Mouse (Mus musculus): ENCODE data around the gene Pdzd11.

Pdzd11 gene

DNA sequence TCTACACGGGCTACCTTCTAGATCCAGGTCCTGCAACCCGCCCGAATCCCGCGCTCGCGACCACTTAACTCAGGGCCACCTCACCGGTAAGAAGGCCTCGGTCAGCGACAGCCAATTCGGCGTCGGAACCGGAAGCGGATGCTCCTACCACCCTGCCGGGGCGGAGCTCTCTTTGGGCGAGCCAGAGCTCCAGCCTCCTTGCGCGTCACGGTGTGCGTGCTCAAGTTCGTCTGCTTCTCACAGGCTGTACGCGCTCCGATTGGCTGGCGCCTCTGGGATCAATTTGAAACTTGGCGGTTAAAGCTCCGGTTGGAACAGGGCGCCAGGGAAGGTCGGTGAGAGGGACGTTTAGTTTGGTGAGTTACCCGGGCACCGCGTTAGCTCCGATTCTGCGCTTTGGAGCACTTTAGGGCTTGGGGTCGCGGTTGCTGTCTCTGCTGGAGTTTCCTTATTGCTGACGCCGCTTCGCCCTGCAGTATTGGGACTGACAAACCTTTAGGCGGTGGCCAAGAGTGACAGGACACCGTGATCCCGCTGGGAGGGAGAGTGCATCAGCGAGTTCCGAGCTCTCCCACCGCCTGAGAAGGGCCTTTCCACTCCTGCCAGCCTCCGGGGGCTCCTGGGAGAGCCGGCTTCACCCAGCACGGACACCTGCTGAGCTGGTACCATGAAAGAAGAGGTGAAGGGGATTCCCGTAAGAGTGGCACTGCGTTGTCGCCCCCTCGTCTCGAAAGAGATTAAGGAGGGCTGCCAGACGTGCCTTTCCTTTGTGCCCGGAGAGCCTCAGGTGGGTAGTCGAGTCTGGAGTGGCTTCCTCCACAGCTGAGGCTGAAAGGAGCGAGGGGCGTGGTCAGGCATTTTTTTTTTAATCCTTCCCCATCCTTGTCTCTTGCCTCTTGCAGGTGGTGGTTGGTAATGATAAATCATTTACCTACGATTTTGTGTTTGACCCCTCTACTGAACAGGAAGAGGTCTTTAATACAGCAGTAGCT lies at the start of gene Pdzd11:
Pdzd11 (minus strand) TSS at position 767 of the 992 bp plus-strand sequence.
- in situ Hi-C loops (cut with MboI): no loop called here

- in situ Hi-C loops (cut with MboI): no loop called here
Observed at GRCm38 (mm10) chrX:100664825-100665224, 38.5 kb upstream of the Pdzd11 start.

DNA sequence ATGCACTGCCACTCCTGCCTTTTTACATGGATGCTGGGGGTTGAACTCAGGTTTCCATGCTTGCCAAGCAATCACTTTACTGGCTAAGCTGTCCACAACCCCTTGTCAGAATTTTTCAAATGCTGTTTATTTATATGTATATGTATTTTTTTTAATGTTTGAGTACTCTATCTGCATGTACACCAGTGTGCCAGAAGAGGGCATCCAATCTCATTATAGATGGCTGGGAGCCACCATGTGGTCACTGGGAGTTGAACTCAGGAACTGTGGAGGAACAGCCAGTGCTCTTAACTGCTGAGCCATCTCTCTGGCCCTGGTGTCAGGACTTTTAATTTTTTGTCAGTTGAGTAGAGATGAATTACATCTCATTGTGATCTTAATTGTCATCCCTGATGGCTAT lies 26.5 kb upstream of the Pdzd11 start:
- in situ Hi-C loops (cut with MboI): no loop called here

GRCm38 (mm10) chrX:100638477-100638876 lies 12.1 kb upstream of the Pdzd11 start:
- in situ Hi-C loops (cut with MboI): no loop called here

DNA sequence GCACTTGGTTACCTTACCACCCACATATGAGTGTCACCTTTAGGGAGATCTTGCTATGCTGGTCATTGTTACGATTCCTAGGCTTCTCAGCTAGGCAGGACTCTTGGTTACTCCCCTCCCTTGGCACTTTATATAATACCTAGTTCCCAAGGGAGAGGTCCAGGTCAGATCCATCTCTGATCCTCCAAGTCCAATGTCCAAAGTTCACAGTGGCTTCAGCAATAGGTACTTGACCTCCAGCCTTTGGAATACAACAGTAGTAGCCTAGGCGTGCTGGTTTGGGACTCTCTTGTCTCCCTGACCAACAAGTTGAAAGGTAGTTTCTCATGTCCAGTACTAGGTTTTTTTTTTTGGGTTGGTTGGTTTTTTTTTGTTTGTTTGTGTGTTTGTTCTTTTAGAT lies 2.7 kb upstream of the Pdzd11 start:
- in situ Hi-C loops (cut with MboI): no loop called here

GRCm38 (mm10) chrX:100625546-100625801 lies 894 bp downstream of the Pdzd11 start, which contains the start of gene Kif4:
Gene Kif4, plus strand, starts transcription at chrX:100625737.
- in situ Hi-C loops (cut with MboI): no loop called here

GRCm38 (mm10) chrX:100625146-100625545 lies 1.2 kb downstream of the Pdzd11 start:
- in situ Hi-C loops (cut with MboI): no loop called here

DNA sequence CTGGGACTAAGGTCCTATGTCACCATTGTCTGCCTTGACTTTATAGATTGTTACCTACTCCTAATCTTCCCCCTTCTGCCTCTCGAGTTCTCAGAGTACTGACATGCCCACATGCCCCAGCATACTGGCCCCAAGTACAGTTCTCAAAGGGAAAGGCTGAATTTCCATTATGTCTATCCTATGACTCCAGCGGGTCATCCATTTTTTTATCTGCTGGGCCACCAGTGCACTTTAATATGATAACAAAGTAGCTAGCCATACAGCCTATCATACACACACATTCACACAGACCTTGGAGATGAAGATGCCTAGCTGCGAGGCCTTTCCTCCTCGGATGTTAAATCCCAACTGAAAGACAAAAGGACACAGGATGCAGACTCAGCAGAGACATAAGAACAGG lies 2.1 kb downstream of the Pdzd11 start:
- in situ Hi-C loops (cut with MboI): no loop called here

DNA sequence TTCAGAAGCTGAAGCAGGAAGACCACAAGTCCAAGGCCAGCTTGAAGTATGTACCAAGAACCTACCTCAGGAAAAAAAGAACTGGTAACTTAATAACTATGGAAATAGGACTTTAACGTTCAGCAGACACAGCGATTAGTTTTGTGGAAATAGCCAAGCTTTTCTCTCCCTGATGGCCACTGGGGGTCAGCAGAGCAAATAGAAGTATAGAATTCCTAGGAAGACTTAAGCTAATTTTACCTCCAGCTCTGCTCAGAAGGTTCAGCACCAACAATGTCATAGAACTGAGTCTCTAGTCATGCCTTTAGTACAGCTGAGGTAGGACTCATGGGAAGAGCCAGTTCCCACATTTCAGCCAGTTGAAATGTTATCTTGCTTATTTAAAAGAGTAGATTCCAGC lies 5.0 kb downstream of the Pdzd11 start:
- in situ Hi-C loops (cut with MboI): no loop called here

DNA sequence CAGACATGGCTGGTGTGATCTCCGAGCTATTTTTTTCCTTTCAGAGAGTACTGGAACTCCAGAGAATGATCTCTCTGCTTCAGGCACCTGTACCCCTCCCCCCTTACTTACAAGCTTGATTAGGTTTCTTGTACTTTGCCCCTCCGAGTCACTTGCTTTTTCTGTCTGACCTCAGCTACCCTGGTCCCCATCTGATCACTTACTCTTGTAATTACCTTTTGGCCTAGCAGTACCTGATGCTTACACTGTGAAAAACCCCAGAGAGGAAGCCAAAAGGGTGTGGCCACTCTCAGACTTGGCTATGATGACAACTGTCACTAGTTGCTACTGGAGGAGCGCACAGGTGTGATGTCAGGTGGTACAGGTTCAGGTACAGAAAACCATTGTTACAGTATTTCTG lies 7.9 kb downstream of the Pdzd11 start:
- in situ Hi-C loops (cut with MboI): no loop called here

DNA sequence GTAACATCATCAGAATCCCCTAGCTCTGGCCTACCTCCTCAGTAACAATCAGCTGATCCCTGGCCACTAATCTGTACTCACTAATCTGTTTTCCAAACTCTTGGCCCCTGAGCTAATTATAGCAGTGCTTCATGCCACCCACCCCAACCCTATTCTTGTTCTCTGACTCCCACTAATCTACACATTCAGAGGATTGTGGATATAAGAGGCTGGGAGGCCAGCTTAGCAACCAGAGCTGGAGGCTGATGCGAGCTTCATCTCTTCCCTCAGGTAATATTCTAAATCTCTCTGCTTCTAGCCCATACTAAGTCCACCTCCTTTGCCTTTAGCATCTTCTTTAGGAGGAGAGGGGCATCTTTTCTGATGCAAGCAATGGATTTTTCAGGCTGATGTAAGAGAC lies 21.1 kb downstream of the Pdzd11 start, which contains the start of gene Arr3:
Arr3 (plus strand) TSS at position 184 of the 400 bp plus-strand sequence.
- in situ Hi-C loops (cut with MboI): no loop called here

DNA sequence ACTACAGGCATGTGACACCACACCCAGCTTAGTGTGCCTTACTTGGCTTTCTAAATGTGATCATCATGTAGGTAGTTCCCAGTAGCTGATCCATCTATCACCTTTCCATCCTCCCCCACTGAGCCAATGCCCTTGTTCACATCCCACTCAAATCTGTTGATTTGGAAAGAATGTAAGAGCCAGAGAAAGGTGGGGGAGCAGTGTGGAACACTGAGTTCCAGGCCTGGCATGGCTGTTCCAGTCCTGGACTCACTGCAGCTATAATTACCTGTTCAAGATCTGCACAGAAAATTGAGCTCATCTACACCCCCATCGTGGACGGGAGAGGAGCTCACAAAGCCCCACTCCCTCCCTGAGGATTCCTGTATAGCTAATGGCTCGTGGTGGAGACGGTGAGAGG lies 26.6 kb downstream of the Pdzd11 start:
- in situ Hi-C loops (cut with MboI): no loop called here

DNA sequence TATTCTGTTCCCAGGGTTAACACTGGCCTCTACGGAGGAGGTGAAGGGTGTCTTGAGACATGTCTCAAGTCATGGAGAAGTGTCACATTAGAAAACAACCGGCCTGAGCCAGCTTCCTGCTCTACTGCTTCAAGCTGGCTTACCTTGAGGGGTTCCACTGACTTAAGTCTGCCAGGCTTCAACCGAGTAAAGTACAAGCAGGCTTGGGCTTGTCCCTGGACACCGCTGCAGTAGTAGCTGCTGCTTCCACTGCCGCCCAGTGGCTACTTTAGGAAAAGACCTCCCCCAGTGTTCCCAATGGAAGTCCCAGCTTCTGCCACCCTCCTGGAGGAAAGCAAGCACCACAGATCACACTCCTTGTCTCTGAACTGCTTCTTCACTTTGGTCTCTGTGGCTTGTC lies 28.9 kb downstream of the Pdzd11 start:
- in situ Hi-C loops (cut with MboI): no loop called here

GRCm38 (mm10) chrX:100594791-100595190 lies 31.6 kb downstream of the Pdzd11 start, which contains the start of gene P2ry4:
Gene P2ry4, minus strand, starts transcription at chrX:100594869.
- in situ Hi-C loops (cut with MboI): no loop called here
